Mouse (Mus musculus) G1E (cell line): ENCODE results near the gene Zdhhc24. TPM values are rescaled to one million over a fixed set of nuclear protein-coding genes. Genes with fewer than 3 reads are reported as not detected.
A peak's percentile ranks its signal among the peaks of the same experiment; 100 is the strongest.

Experiments
- ATAC-seq: 2 replicates; pipeline ENCODE4 v1.8.0; 2016; ENCODE audit warnings: mild to moderate bottlenecking; ENCODE audit not compliant: insufficient number of reproducible peaks, poor library complexity, low FRiP score, severe bottlenecking; ENCODE audit errors: extremely low read depth
- DNase-seq: peaks from one replicate; pipeline ENCODE4 v3.0.0; 2012; ENCODE audit warnings: low spot score
- H3K27me3 ChIP-seq: 2 replicates; pipeline ENCODE4 v1.6.1; 2012; ENCODE audit warnings: mild to moderate bottlenecking, low read length, inconsistent platforms; ENCODE audit not compliant: insufficient read depth
- H3K36me3 ChIP-seq: replicated peaks from 2 replicates; pipeline ENCODE3; 2012; ENCODE audit warnings: mild to moderate bottlenecking, inconsistent platforms
- H3K4me1 ChIP-seq: 2 replicates; pipeline ENCODE4 v1.6.1; 2012; ENCODE audit warnings: low read depth, low read length, inconsistent platforms, mixed read lengths; ENCODE audit not compliant: insufficient read depth
- H3K4me3 ChIP-seq: 2 replicates; pipeline ENCODE4 v1.5.1; 2012; ENCODE audit warnings: low read depth, mild to moderate bottlenecking, inconsistent platforms, low read length, moderate library complexity, mixed read lengths
- H3K9me3 ChIP-seq: replicated peaks from 2 replicates; pipeline ENCODE4 v1.6.1; 2012; ENCODE audit warnings: inconsistent platforms
- CTCF ChIP-seq: IDR thresholded peaks from 2 replicates; pipeline ENCODE4 v1.5.1; 2012; ENCODE audit warnings: low read depth, low read length, inconsistent platforms, mixed read lengths
- GATA1 ChIP-seq: IDR thresholded peaks from 2 replicates; pipeline ENCODE4 v1.6.1; 2012; ENCODE audit warnings: borderline replicate concordance, low read length, inconsistent platforms, mixed read lengths
- GATA2 ChIP-seq: IDR thresholded peaks from 2 replicates; pipeline ENCODE4 v1.6.1; 2012; ENCODE audit warnings: low read depth, low read length, inconsistent platforms, borderline replicate concordance
- POLR2AphosphoS5 ChIP-seq: IDR thresholded peaks from 2 replicates; pipeline ENCODE4 v1.6.1; 2012; ENCODE audit warnings: low read depth, low read length, inconsistent platforms; ENCODE audit not compliant: insufficient replicate concordance
- TAL1 ChIP-seq: conservative IDR thresholded peaks from 2 replicates; pipeline ENCODE4 v1.6.1; 2012; ENCODE audit warnings: low read depth, low read length, inconsistent platforms, mixed read lengths
- polyA plus RNA-seq: library from polyadenylated mRNA; stranded (reverse); fragments of >175 nt; gene quantifications from 2 replicates; pipeline ENCODE4 v1.2.3, GENCODE M21; 2012
- total RNA-seq, 2 experiments: library from RNA; stranded (forward) in 1 of 2; stranded (reverse) in 1 of 2; fragments of 200-1000 nt in 1 of 2; fragments of >200 nt in 1 of 2; fragmentation: Nextera tagmentation in 1 of 2; gene quantifications; 2 replicates each; pipeline ENCODE4 v1.2.3; 2014 to 2017

Zdhhc24 gene
- total and polyA plus RNA-seq, 3 experiments, result 2.0 to 19.5 (median 13.9) TPM

DNA sequence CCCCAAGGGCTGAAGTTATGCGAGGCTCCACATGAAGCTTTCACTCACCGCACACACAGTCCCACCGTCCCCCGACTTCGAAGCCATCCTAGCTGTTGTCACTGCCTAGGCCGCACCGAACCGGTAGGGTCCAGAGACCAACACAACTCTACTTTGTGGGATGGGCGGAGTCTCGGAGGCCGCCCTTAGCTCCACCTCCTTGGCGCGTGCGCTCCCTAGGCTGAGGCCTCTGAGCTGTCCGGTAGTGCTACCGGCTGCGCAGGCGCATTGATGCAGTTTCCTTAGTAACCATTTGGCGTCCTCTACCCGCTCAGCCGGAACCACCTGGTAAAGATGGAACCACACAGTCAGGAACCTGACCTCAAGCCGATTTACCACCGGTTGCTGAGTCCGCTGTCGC is 39.3 kb upstream of the Zdhhc24 start, which contains the start of the genes Ccs and Ccdc87:
Gene Ccs (minus strand): TSS at position 184 of the 400 bp plus-strand sequence.
Gene Ccdc87 (plus strand): TSS at position 218 of the 400 bp plus-strand sequence.
- peaks cover 26% of the 10 kb centered on the region for H3K27me3 ChIP-seq
- no peak for TF ChIP-seq GATA1
- TF ChIP-seq POLR2AphosphoS5, result no peak
- TF ChIP-seq GATA2, result no peak
- TF ChIP-seq CTCF, result no peak
- no peak for TF ChIP-seq TAL1
- peak within 1 kb of the TSS; percentile 75 for H3K4me3 ChIP-seq
- H3K9me3 ChIP-seq, result no peaks in the 10 kb centered on the region
- DNase-seq, result peak; percentile 97
- peaks cover 30% of the 10 kb centered on the region for H3K36me3 ChIP-seq
- peak; percentile 96 for ATAC-seq
- H3K4me1 ChIP-seq, result peaks cover 32% of the 10 kb centered on the region

DNA sequence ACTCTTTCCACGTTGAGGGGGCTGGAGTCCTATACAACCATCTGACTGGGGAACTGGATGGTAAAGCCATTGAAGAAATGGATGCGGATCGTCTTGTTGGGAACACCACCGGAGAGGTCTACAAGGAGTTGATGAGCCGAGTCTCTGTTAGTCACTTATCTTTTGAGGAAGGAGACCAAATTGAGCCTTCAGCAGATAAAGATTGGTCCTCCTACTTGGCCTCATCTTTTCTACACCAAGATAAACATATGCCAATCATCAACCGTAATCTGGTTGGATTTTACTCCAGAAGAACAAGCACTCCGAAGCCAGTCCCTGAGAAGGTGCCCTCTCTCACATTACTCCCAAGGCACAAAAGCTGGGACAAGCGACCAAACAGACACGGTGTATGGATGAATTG is 37.6 kb upstream of the Zdhhc24 start:
- ATAC-seq (no peak), DNase-seq (no peak)
- TF ChIP-seq GATA2, result no peak
- no peak for TF ChIP-seq GATA1
- Histone ChIP-seq H3K9me3 (no peaks in the 10 kb centered on the region), H3K27me3 (peaks cover 26% of the 10 kb centered on the region), H3K4me3 (no peak overlapping the region), H3K4me1 (peaks cover 34% of the 10 kb centered on the region), H3K36me3 (peaks cover 18% of the 10 kb centered on the region)

DNA sequence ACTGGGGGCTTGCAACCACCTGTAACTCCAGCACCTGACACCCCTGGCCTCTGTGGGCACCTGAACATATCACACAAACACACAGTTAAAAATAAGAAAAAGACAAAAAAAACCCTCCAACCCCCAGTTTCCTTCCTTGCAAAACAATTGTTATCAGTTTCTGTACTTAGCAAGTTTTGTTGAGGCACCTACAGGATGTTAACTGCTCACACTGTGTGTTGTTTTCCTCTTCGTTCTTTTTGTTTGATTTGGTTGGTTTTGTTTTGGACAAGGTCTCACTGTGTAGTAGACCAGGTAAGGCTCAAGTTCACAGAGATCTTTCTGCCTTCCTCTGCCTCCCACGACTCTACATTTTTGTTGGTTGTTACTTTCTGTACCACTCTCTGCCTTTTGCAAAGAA is 35.9 kb upstream of the Zdhhc24 start:
- ATAC-seq, result no peak
- Histone ChIP-seq H3K36me3 (peaks cover 2% of the 10 kb centered on the region), H3K4me1 (peaks cover 31% of the 10 kb centered on the region), H3K9me3 (no peaks in the 10 kb centered on the region), H3K27me3 (peaks cover 26% of the 10 kb centered on the region), H3K4me3 (no peak overlapping the region)
- DNase-seq, result no peak
- TF ChIP-seq POLR2AphosphoS5 (no peak), GATA2 (no peak), CTCF (no peak)

DNA sequence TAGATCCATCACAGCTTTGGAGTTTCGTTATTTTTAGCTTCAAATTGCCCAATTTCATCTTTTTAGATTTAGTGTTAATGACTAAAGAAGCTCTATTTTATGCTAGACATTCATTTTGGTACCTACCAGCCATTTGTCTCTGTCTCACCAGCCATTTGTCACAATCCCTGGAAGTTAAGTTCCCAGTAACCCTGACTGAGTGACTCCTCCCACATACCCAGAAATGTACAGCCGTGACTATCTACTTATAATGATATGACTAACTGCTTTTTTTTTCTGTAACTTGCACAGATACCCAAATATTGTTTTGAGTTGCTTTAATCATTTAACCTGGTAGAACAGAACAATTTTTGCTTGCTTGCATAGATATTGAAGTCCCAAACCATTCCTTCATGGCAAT is 32.6 kb upstream of the Zdhhc24 start:
- TF ChIP-seq TAL1 (no peak), GATA1 (no peak)
- DNase-seq, result no peak
- Histone ChIP-seq H3K9me3 (no peaks in the 10 kb centered on the region), H3K4me3 (no peak overlapping the region), H3K4me1 (peaks cover 5% of the 10 kb centered on the region; the same call in 1 of the 2 replicates), H3K36me3 (no peaks in the 10 kb centered on the region), H3K27me3 (peaks cover 34% of the 10 kb centered on the region)
- ATAC-seq, result no peak

DNA sequence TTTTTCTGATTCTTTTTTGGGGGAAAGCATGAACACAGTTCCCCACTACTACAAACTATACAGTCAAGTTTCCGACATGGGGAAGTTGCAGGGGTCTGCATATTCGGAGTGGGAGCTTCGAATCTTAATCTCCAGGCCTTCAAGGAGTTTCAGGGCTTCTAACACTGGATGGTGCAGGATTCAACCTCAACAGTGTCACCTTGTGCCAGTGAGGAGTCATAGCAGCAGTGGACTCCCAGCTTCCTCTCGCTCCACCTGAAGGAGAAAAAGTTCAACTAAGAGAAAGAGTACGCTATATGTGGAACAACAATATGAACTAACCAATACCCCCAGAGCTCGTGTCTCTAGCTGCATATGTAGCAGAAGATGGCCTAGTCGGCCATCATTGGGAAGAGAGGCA is 31.0 kb upstream of the Zdhhc24 start:
- Histone ChIP-seq H3K36me3 (no peaks in the 10 kb centered on the region), H3K9me3 (no peaks in the 10 kb centered on the region), H3K4me1 (peaks cover 2% of the 10 kb centered on the region; the same call in 1 of the 2 replicates), H3K4me3 (no peak overlapping the region), H3K27me3 (peaks cover 31% of the 10 kb centered on the region)
- ATAC-seq, result no peak
- DNase-seq, result no peak
- TF ChIP-seq GATA2, result no peak
- TF ChIP-seq CTCF, result no peak
- TF ChIP-seq POLR2AphosphoS5, result no peak
- TF ChIP-seq TAL1, result no peak
- TF ChIP-seq GATA1, result no peak

DNA sequence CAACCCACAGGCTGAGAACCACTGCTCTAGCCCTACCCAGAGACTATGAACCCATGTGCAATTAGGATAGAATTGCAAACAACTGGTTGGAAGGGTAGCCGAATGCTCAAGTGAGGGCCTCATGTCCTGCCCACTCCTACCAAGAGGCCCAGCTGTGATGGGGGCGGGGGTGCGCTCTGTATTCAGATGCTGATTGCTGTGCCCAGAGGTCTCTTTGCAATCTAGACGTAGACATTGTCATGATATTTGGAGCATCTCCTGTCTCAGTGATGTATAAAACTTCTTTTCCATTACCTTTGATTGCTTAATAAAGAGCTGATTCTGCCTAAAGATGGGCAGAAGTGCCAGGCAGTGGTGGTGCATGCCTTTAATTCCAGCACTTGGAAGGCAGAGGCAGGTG is 28.7 kb upstream of the Zdhhc24 start:
- H3K4me1 ChIP-seq, result peaks cover 2% of the 10 kb centered on the region; the same call in 1 of the 2 replicates
- TF ChIP-seq TAL1, result no peak
- no peak for TF ChIP-seq GATA2
- TF ChIP-seq GATA1, result no peak
- no peak for TF ChIP-seq CTCF
- TF ChIP-seq POLR2AphosphoS5, result no peak
- no peaks in the 10 kb centered on the region for H3K36me3 ChIP-seq
- no peak overlapping the region for H3K4me3 ChIP-seq
- H3K9me3 ChIP-seq, result no peaks in the 10 kb centered on the region
- H3K27me3 ChIP-seq, result peaks cover 38% of the 10 kb centered on the region
- ATAC-seq, result no peak
- DNase-seq, result no peak

DNA sequence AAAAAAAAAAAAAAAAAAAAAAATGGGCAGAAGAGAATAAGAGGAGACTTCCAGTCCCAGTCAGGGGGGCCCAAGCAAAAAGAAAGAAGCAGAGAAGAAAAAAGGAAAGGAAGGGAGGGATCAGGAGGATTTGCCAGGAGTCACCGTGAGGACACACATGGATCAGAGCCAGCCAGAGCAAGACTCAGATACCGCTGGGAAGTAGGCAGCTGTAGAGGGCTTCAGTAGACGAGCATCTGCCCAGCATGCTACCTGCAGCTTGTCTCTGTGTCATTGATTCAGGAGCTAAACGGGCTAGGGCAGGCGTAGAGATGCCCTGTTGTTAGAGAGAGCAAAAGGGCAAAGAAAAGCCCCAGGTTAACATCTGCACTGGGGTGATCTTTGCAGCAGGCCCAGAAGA is 28.2 kb upstream of the Zdhhc24 start:
- Histone ChIP-seq H3K4me1 (peaks cover 5% of the 10 kb centered on the region), H3K27me3 (peaks cover 42% of the 10 kb centered on the region), H3K36me3 (no peaks in the 10 kb centered on the region), H3K4me3 (no peak overlapping the region), H3K9me3 (no peaks in the 10 kb centered on the region)
- ATAC-seq, result no peak
- no peak for DNase-seq
- no peak for TF ChIP-seq GATA2
- no peak for TF ChIP-seq POLR2AphosphoS5
- TF ChIP-seq GATA1, result no peak
- TF ChIP-seq CTCF, result no peak
- TF ChIP-seq TAL1, result no peak
